Mouse (Mus musculus) left cerebral cortex, adult 11 months (tissue): ENCODE measurements around the gene Olfr629.
"Not testable (repeated sequence)": the region's sequence is repeated elsewhere in the genome, so short reads cannot be mapped to it uniquely, and the experiment has no call there.

Experiments
- DNase-seq: peaks from one replicate; pipeline ENCODE4 v3.0.0; 2022; ENCODE audit warnings: low spot score

Gene Olfr629

GRCm38 (mm10) chr7:103744843-103745242 lies at the start of gene Olfr629:
TSS of gene Olfr629 (minus strand) at chr7:103744943.
- no peak for DNase-seq

- no peak for DNase-seq
Measured at GRCm38 (mm10) chr7:103792669-103793388, 48.1 kb upstream of the Olfr629 start.

- DNase-seq = no peak
Measured at GRCm38 (mm10) chr7:103791721-103792120, 47.0 kb upstream of the Olfr629 start, which contains the start of gene Olfr67. TSS of gene Olfr67 (minus strand) at chr7:103791821.

GRCm38 (mm10) chr7:103779598-103779997 lies 34.9 kb upstream of the Olfr629 start, which contains the start of gene Olfr68:
TSS of gene Olfr68 (minus strand) at chr7:103779698.
- DNase-seq = no peak

- not testable (repeated sequence) for DNase-seq
Measured at GRCm38 (mm10) chr7:103777652-103778051, 32.9 kb upstream of the Olfr629 start.

GRCm38 (mm10) chr7:103771494-103771893 lies 26.8 kb upstream of the Olfr629 start, which contains the start of gene Olfr69:
TSS of gene Olfr69 (minus strand) at chr7:103771594.
- no peak for DNase-seq

- not testable (repeated sequence) for DNase-seq
Measured at GRCm38 (mm10) chr7:103767687-103768086, 22.9 kb upstream of the Olfr629 start.

- DNase-seq = not testable (repeated sequence)
Measured at GRCm38 (mm10) chr7:103762212-103762611, 17.5 kb upstream of the Olfr629 start.

- no peak for DNase-seq
Measured at GRCm38 (mm10) chr7:103757233-103757632, 12.5 kb upstream of the Olfr629 start, which contains the start of gene Olfr630. TSS of gene Olfr630 (minus strand) at chr7:103757333.

GRCm38 (mm10) chr7:103730074-103730473 lies 14.7 kb downstream of the Olfr629 start, which contains the start of gene Olfr628:
TSS of gene Olfr628 (plus strand) at chr7:103730374.
- no peak for DNase-seq

GRCm38 (mm10) chr7:103716398-103716797 lies 28.3 kb downstream of the Olfr629 start:
- DNase-seq = not testable (repeated sequence)

- DNase-seq = no peak
Measured at GRCm38 (mm10) chr7:103714371-103714770, 30.4 kb downstream of the Olfr629 start, which contains the start of gene Olfr243. TSS of gene Olfr243 (plus strand) at chr7:103714671.

- DNase-seq = no peak
Measured at GRCm38 (mm10) chr7:103712024-103712423, 32.7 kb downstream of the Olfr629 start.

- DNase-seq = no peak
Measured at GRCm38 (mm10) chr7:103699469-103699868, 45.3 kb downstream of the Olfr629 start.
